Mouse (Mus musculus) ES-E14 (cell line): Measurements from ENCODE around the gene Thap4.
A peak's percentile ranks its signal among the peaks of the same experiment; 100 is the strongest.

Source experiments
- CHD2 ChIP-seq: IDR thresholded peaks from 2 replicates; pipeline ENCODE4 v1.6.1; 2014; ENCODE audit warnings: mild to moderate bottlenecking, low read depth, low read length, inconsistent platforms
- MAFK ChIP-seq: IDR thresholded peaks from 2 replicates; pipeline ENCODE4 v1.6.1; 2014; ENCODE audit warnings: mild to moderate bottlenecking, low read depth, low read length, inconsistent platforms; ENCODE audit not compliant: insufficient read depth
- ZC3H11A ChIP-seq: IDR thresholded peaks from 2 replicates; pipeline ENCODE4 v1.6.1; 2012; ENCODE audit warnings: low read depth, mild to moderate bottlenecking, inconsistent platforms, low read length, borderline replicate concordance
- ZNF384 ChIP-seq: IDR thresholded peaks from 2 replicates; pipeline ENCODE4 v1.6.1; 2012; ENCODE audit warnings: low read depth, low read length, inconsistent platforms

GRCm38 (mm10) chr1:93679889-93680568 is 74.6 kb downstream of the Thap4 start:
- TF ChIP-seq ZC3H11A (no peak), MAFK (no peak), CHD2 (no peak), ZNF384 (peak; percentile 80)
